Mouse (Mus musculus): ENCODE measurements around the gene Gm49345. TPM values are rescaled to one million over a fixed set of nuclear protein-coding genes. Genes with fewer than 3 reads are reported as not detected.
A peak's percentile ranks its signal among the peaks of the same experiment; 100 is the strongest.

Gm49345 gene
- polyA plus RNA-seq (2017; shearing (Covaris generic)) = 1 to 10 TPM; 5.1 to 5.4 TPM

DNA sequence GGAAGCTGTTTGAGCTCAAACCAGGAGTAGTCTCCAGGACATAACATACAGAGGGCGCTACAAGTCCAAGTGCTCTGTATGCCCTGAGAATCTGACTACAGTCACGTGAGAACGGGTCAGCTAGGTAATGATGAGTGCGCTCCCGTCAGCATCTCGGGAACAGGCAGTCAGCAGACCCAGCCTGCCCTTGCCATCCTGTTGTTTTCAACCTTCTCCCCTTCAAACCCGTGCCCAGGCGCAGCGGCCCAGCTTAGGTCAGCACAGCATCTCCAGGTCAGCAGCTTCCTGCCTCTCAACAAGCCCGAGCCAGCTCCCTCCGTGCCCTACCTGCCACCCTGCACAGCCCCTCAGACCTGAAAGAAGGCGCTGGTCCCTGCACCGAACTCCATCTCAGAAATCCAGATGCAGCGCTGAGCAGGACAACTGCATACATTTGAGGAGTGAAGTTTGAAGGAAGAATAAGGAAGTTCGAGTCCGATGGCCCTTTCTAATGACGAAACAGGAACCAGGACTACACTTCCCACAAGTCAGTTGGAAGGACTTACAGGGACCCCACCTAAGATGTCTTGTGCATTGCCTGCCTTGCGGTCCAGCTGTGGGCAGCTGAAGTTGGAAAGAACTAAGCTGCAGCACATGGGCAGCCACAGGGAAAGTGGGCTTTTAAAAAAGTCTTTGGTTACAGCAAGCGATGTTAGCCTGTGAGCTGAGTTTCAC, at the start of gene Gm49345, which contains the start of gene Zfp729a:
Gene Gm49345, minus strand, starts transcription at position 476 of the 714 bp plus-strand sequence.
Gene Zfp729a, minus strand, starts transcription at position 498 of the 714 bp plus-strand sequence.
- ATAC-seq = peak; percentile 99

DNA sequence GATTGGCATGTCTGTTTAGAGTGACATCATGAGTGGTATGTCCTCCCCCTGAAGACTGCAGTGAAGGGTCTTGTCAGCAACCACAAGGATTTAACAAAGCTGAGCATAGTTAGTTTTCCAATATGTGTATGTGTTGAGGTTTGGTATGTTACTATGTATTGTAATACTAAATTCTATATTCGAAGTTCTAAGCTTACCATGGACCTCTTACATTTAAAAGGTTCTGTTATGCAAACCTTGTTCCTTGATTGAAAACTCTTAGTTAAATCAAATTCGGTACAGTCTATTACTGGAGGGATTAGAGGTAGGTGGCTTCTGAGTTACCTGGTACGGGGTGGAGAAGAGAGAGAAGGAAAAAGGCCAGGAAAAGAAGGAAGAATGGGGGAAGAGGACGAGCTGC, 49.4 kb upstream of the Gm49345 start, which contains the start of gene Zfp738:
Gene Zfp738, minus strand, starts transcription at position 101 of the 400 bp plus-strand sequence.
- no peak for ATAC-seq

DNA sequence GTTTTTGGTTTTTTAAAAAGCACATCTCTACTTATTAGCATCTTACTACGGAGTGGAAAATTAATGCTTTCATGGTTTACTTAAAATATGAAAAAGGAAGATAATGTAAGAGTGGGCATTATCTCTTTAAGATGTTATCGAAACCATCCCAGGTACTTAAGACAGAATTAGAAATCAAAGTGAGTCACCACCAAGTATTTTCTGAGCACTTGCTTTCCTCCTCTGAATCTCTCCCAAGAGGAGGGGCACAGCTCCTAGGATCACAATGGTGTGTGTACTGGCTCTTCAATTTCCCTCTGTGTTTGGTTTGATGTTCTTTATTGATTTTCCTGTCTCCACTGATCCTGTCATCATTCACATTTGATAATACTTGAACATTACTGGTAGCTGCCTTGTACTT, 46.3 kb upstream of the Gm49345 start:
- ATAC-seq = peak; percentile 29

DNA sequence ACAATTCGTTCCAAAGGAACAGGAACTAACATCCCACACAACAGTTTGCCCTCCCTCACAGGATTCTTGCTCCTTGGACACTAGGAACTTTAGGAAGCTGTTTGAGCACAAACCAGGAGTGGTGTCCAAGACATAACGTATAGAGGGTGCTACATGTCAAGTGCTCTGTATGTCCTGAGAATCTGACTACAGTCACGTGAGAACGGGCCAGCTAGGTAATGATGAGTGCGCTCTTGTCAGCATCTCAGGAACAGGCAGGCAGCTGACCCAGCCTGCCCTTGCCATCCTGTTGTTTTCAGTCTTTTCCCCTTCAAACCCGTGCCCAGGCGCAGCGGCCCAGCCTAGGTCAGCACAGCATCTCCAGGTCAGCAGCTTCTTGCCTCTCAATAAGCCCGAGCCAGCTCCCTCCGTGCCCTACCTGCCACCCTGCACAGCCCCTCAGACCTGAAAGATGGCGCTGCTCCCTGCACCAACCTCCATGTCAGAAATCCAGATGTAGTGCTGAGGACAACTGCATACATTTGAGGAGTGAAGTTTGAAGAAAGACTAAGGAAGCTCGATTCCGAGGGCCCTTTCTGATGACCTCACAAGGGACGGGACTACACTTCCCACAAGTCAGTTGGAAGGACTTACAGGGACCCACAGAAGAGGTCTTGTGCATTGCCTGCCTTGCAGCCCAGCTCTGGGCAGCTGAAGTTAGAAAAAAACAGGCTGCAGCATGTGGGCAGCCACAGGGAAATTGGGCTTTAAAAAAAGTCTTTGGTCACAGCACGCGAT, 45.6 kb upstream of the Gm49345 start:
- peak; percentile 99 for ATAC-seq

DNA sequence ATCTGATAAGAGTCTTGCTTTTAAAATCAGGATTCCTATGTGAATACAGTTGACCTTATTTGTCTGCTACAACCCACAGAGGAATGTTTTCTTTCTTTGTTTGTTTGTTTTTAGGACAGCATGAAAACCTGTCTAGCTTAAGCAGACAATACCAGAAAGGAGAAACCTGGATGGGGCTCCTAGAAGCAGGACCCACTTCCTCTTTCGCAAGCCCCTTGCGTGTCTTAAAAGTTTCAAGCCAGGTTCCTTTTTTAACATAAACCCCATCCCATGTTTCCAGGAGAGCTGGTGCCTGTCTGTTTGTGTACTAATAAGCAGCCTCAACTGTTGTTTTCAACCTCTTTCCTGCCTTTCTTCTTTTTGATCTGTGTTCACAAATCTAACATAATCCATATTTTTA, 37.3 kb upstream of the Gm49345 start:
- ATAC-seq = no peak

DNA sequence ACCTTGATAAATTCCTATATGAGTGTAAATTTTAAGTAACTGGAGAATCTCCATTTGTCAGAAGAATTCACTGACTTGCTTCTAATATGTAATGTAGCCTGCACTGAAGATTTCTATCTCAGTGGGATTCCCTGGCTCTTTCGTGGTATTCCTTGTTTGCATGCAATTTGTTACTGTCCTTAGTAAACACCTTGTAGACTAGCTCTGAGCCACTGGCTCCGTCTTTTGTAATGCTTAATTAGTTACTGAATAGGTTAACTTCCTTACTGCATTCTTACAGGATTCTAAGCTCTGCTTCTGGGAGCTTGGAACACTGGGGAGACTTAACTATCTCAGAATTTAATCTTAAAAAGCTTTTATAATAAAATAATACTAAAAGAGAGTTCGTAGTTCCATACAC, 14.9 kb upstream of the Gm49345 start:
- ATAC-seq = no peak

DNA sequence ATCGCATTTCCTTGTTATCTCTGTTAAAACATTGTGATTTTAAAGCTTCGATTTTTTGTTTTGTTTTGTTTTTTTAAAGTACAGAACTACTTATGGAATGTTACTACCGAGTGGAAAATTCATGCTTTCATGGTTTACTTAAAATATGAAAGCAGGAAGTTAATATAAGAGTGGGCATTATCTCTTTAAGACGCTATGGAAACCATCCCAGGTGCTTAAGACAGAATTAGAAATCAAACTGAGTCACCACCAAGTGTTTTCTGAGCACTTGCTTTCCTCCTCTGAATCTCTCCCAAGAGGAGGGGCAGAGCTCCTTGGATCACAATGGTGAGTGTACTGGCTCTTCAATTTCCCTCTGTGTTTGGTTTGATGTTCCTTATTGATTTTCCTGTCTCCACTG, 27.5 kb downstream of the Gm49345 start:
- peak; percentile 7 for ATAC-seq

DNA sequence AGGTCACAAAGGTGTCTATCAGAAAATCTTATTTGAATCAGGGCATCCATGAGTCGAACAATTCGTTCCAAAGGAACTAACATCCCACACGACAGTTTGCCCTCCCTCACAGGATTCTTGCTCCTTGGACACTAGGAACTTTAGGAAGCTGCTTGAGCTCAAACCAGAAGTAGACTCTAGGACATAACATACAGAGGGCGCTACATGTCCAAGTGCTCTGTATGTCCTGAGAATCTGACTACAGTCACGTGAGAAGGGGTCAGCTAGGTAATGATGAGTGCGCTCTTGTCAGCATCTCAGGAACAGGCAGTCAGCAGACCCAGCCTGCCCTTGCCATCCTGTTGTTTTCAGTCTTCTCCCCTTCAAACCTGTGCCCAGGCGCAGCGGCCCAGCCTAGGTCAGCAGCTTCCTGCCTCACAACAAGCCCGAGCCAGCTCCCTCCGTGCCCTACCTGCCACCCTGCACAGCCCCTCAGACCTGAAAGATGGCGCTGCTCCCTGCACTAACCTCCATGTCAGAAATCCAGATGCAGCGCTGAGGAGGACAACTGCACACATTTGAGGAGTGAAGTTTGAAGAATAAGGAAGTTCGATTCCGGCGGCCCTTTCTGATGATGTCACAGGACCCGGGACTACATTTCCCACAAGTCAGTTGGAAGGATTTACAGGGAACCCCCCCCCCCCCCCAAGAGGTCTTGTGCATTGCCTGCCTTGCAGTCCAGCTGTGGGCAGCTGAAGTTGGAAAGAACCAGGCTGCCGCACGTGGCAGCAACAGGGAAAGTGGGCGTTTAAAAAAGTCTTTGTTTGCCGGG, 28.3 kb downstream of the Gm49345 start, which contains the start of gene Zfp729b:
Gene Zfp729b, minus strand, starts transcription at position 642 of the 811 bp plus-strand sequence.
- ATAC-seq = peak; percentile 88

DNA sequence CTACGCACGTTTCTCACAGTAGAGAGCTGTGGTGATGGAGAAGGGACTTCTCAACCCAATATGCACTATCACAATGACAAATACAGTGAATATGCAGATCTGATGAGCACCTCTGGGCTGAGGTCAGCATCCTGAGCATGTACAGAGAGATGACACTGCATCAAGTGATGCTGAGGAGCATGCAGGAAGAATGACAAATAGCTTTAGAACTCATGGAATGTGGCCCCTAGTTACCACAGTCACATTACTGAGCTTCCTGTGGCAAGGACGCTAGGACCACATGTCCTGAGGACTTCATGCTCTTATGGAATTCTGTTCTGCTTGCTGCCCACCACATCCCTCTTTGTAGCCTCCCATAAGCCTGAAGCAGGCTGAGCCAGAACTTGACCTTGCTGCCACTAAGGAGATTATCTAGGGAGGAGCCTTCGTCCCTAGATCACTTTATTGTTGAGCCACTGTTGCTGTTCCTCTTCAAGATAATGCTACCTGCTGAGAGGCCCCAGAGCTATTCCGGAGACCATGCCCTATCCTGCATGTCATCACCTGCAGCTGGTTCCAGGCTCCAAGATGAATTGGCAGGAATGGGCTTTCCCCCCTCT, 64.9 kb downstream of the Gm49345 start:
- no peak for ATAC-seq

DNA sequence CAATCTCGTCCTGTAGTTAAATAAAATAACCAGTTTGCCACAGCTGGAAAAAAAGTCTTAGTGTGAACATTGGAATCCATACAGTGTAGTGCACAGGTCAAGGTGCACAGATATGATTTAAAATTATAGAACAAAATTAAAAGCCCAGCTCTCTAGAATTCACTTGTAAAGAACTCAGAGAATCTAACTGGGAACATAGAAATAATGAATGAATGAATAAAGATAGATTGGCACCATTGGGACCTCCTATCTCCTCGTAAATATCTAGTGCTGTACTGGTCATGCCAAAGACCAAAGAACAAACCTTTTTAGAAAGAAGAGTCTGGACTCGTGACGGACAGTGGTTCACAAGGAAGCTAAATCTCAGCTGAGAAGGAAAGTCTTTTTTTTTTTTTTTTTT, 83.8 kb downstream of the Gm49345 start, which contains the start of gene Zfp748:
Gene Zfp748, minus strand, starts transcription at position 101 of the 400 bp plus-strand sequence.
- no peak for ATAC-seq

DNA sequence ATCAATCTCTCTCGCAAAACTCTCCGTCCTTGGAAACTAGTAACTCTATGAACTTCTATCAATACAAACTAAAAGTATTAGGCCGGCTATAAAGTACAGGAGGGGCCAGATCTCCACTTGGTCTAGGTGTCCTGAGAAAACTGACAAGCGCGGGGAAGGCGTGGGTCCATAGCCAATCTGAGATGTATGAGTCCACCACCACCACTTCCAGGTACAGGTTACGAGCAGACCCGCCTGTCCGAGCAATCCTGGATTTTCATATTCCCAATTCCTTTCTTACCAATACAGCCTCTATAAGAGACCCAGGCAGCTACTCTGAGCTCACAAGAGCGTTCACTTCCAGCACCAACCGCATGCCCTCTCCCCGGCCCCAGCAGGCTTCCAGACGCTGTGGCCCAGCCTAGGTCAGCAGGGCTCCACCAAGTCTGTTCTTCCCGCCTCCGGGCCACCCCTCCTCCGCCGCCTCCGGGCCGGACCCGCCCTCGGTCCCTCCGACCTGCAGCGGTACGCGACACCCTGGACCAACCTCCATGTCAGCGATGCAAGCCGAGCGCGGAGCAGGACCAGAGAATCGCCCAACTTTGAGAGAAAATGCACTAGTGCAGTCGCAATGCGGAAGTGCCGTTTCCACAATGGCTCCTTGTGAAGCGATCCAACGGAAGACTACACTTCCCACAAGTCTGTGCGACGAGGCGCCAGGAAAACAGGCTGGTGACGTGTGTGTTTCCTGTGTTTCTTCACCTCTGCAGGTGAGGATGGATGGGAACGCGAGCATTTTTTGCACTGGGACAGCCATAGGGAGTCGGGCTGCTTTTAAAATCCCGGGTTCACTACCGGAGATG, 84.8 kb downstream of the Gm49345 start:
- peak; percentile 99 for ATAC-seq

DNA sequence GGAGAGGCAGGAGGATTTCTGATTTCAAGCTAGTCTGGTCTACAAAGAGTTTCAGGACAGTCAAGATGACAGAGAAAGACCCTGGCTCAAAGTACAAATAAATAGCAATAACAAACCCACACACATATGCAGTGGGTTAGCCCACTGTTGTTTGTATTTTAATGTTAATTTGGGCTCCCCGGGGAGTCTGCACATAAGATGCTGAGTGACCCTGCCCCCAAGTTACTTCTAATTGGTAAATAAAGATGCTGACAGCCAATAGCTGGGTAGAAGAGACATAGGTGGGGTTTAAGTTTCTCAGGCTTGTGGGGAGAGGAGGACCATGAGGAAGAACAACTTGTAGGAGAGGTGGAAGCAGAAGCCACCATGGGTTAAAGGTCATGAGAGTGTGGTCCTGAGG, 91.6 kb downstream of the Gm49345 start:
- ATAC-seq = no peak

Other genes starting within 250 kb of the Gm49345 start
- 10 to 100 TPM; 21.8 to 24.6 TPM for gene Zfp429, start 237.9 kb downstream of the Gm49345 start, polyA plus RNA-seq (2017; shearing (Covaris generic))
- 1 to 10 TPM; 2.3 to 2.4 TPM for gene Zfp459, start 216.4 kb downstream of the Gm49345 start, polyA plus RNA-seq (2017; shearing (Covaris generic))
- 10 to 100 TPM; 14.1 to 19.7 TPM for gene Zfp874a, start 186.1 kb downstream of the Gm49345 start, polyA plus RNA-seq (2017; shearing (Covaris generic))
- gene Zfp874b, start 153.5 kb downstream of the Gm49345 start, polyA plus RNA-seq (2017; shearing (Covaris generic)) = 10 to 100 TPM; 15.5 TPM
- 10 to 100 TPM; 18.0 to 18.7 TPM for gene Zfp58, start 137.2 kb downstream of the Gm49345 start, polyA plus RNA-seq (2017; shearing (Covaris generic))
- 1 to 10 TPM; 1.0 to 2.2 TPM for gene Gm26965, start 111.6 kb downstream of the Gm49345 start, polyA plus RNA-seq (2017; shearing (Covaris generic))
- 10 to 100 TPM; 53.6 to 54.3 TPM for gene Zfp87, start 111.6 kb downstream of the Gm49345 start, polyA plus RNA-seq (2017; shearing (Covaris generic))
- gene Zfp748, start 83.9 kb downstream of the Gm49345 start, polyA plus RNA-seq (2017; shearing (Covaris generic)) = 10 to 100 TPM; 19.6 TPM
- 1 to 10 TPM; 7.5 to 9.8 TPM for gene Zfp729b, start 28.1 kb downstream of the Gm49345 start, polyA plus RNA-seq (2017; shearing (Covaris generic))
- gene Zfp729a, start within 50 bp of the Gm49345 start, polyA plus RNA-seq (2017; shearing (Covaris generic)) = 10 to 100 TPM in 1 of 2 experiments, 1 to 10 TPM in 1; 8.0 to 13.1 TPM
- 10 to 100 TPM; 18.9 to 21.8 TPM for gene Zfp738, start 49.3 kb upstream of the Gm49345 start, polyA plus RNA-seq (2017; shearing (Covaris generic))
- 1 to 10 TPM; 7.6 TPM for gene Zfp65, start 91.4 kb upstream of the Gm49345 start, polyA plus RNA-seq (2017; shearing (Covaris generic))
- 10 to 100 TPM; 14.1 to 16.6 TPM for gene Zfp85, start 117.5 kb upstream of the Gm49345 start, polyA plus RNA-seq (2017; shearing (Covaris generic))
- 1 to 10 TPM; 1.5 to 2.9 TPM for gene Zfp493, start 141.9 kb upstream of the Gm49345 start, polyA plus RNA-seq (2017; shearing (Covaris generic))
- gene Zfp273, start 176.0 kb upstream of the Gm49345 start, polyA plus RNA-seq (2017; shearing (Covaris generic)) = 1 to 10 TPM; 6.1 to 8.8 TPM
- 1 to 10 TPM in 1 of 2 experiments, not detected in 1; 1.1 TPM for gene Gm10037, start 193.3 kb upstream of the Gm49345 start, polyA plus RNA-seq (2017; shearing (Covaris generic))
- not detected for gene BC048507, start 225.6 kb upstream of the Gm49345 start, polyA plus RNA-seq (2017; shearing (Covaris generic))